Mouse (Mus musculus): ENCODE data around the gene Wdfy2. TPM values are rescaled to one million over a fixed set of nuclear protein-coding genes. Genes with fewer than 3 reads are reported as not detected.
"Not testable (repeated sequence)": the region's sequence is repeated elsewhere in the genome, so short reads cannot be mapped to it uniquely, and the experiment has no call there.

Wdfy2 gene
- polyA plus RNA-seq, 1 experiment from 2014 or later = 9.2 TPM

- ATAC-seq = no peak
- Histone ChIP-seq H3K4me2 (ENCODE audit: low read length) (no peak overlapping the region), H3K4me1 (ENCODE audit: control insufficient read depth, insufficient read depth, low read length) (no peaks in the 10 kb centered on the region), H3K27ac (ENCODE audit: low read depth, low read length) (no peak overlapping the region), H3K27me3 (replicated peaks; ENCODE audit: control insufficient read depth, insufficient read depth, low read length) (no peaks in the 10 kb centered on the region), H3K9ac (ENCODE audit: low read length) (no peak overlapping the region), H3K4me3 (ENCODE audit: low read depth, low read length) (no peak overlapping the region), H3K36me3 (ENCODE audit: control insufficient read depth, insufficient read depth, low read length) (no peaks in the 10 kb centered on the region), H3K9me3 (replicated peaks; ENCODE audit: control insufficient read depth, low read length) (no peaks in the 10 kb centered on the region)
- 82% methylated on average over 6 of the region's 6 CpGs for WGBS
- DNase-seq (ENCODE audit: low spot score) = no peak
These were observed 22.9 kb upstream of the Wdfy2 start for GRCm38 (mm10) chr14:62814567-62814966.

- no peak overlapping the region for H3K27ac ChIP-seq (ENCODE audit: low read depth, low read length)
- H3K4me1 ChIP-seq (ENCODE audit: control insufficient read depth, insufficient read depth, low read length) = no peaks in the 10 kb centered on the region
- no peak overlapping the region for H3K4me3 ChIP-seq (ENCODE audit: low read depth, low read length)
- no peak overlapping the region for H3K9ac ChIP-seq (ENCODE audit: low read length)
- no peaks in the 10 kb centered on the region for H3K9me3 ChIP-seq (replicated peaks; ENCODE audit: control insufficient read depth, low read length)
- 73% methylated on average over 4 of the region's 4 CpGs for WGBS
- no peak overlapping the region for H3K4me2 ChIP-seq (ENCODE audit: low read length)
- ATAC-seq (no peak), DNase-seq (ENCODE audit: low spot score) (peak; percentile 11)
- no peaks in the 10 kb centered on the region for H3K27me3 ChIP-seq (replicated peaks; ENCODE audit: control insufficient read depth, insufficient read depth, low read length)
- H3K36me3 ChIP-seq (ENCODE audit: control insufficient read depth, insufficient read depth, low read length) = no peaks in the 10 kb centered on the region
These were observed 20.7 kb upstream of the Wdfy2 start for GRCm38 (mm10) chr14:62816827-62817226.

GRCm38 (mm10) chr14:62825575-62826332, 11.7 kb upstream of the Wdfy2 start:
- 87% methylated on average over 8 of the region's 8 CpGs for WGBS
- Histone ChIP-seq H3K27me3 (replicated peaks; ENCODE audit: control insufficient read depth, insufficient read depth, low read length) (no peaks in the 10 kb centered on the region), H3K9me3 (replicated peaks; ENCODE audit: control insufficient read depth, low read length) (no peaks in the 10 kb centered on the region), H3K4me1 (ENCODE audit: control insufficient read depth, insufficient read depth, low read length) (no peaks in the 10 kb centered on the region), H3K27ac (ENCODE audit: low read depth, low read length) (no peak overlapping the region), H3K4me3 (ENCODE audit: low read depth, low read length) (no peak overlapping the region), H3K36me3 (ENCODE audit: control insufficient read depth, insufficient read depth, low read length) (no peaks in the 10 kb centered on the region), H3K9ac (ENCODE audit: low read length) (no peak overlapping the region), H3K4me2 (ENCODE audit: low read length) (no peak overlapping the region)
- no peak for DNase-seq (ENCODE audit: low spot score)
- no peak for ATAC-seq

GRCm38 (mm10) chr14:62829291-62829690, 8.2 kb upstream of the Wdfy2 start:
- DNase-seq (ENCODE audit: low spot score) (no peak), ATAC-seq (no peak)
- WGBS = 47% methylated on average over 6 of the region's 6 CpGs
- no peaks in the 10 kb centered on the region for H3K9me3 ChIP-seq (replicated peaks; ENCODE audit: control insufficient read depth, low read length)
- H3K9ac ChIP-seq (ENCODE audit: low read length) = no peak overlapping the region
- no peak overlapping the region for H3K4me2 ChIP-seq (ENCODE audit: low read length)
- no peak overlapping the region for H3K27ac ChIP-seq (ENCODE audit: low read depth, low read length)
- H3K36me3 ChIP-seq (ENCODE audit: control insufficient read depth, insufficient read depth, low read length) = no peaks in the 10 kb centered on the region
- no peaks in the 10 kb centered on the region for H3K4me1 ChIP-seq (ENCODE audit: control insufficient read depth, insufficient read depth, low read length)
- H3K4me3 ChIP-seq (ENCODE audit: low read depth, low read length) = no peak overlapping the region
- H3K27me3 ChIP-seq (replicated peaks; ENCODE audit: control insufficient read depth, insufficient read depth, low read length) = no peaks in the 10 kb centered on the region

GRCm38 (mm10) chr14:62831691-62832275, 5.7 kb upstream of the Wdfy2 start:
- no peak for DNase-seq (ENCODE audit: low spot score)
- Histone ChIP-seq H3K27me3 (replicated peaks; ENCODE audit: control insufficient read depth, insufficient read depth, low read length) (no peaks in the 10 kb centered on the region), H3K4me1 (ENCODE audit: control insufficient read depth, insufficient read depth, low read length) (no peaks in the 10 kb centered on the region), H3K9me3 (replicated peaks; ENCODE audit: control insufficient read depth, low read length) (no peaks in the 10 kb centered on the region), H3K9ac (ENCODE audit: low read length) (no peak overlapping the region), H3K27ac (ENCODE audit: low read depth, low read length) (no peak overlapping the region), H3K4me2 (ENCODE audit: low read length) (no peak overlapping the region), H3K4me3 (ENCODE audit: low read depth, low read length) (no peak overlapping the region), H3K36me3 (ENCODE audit: control insufficient read depth, insufficient read depth, low read length) (no peaks in the 10 kb centered on the region)
- WGBS = 96% methylated on average over 3 of the region's 3 CpGs
- no peak for ATAC-seq

GRCm38 (mm10) chr14:62833036-62833435, 4.4 kb upstream of the Wdfy2 start:
- no peak overlapping the region for H3K9ac ChIP-seq (ENCODE audit: low read length)
- H3K27me3 ChIP-seq (replicated peaks; ENCODE audit: control insufficient read depth, insufficient read depth, low read length) = no peaks in the 10 kb centered on the region
- no peak overlapping the region for H3K4me3 ChIP-seq (ENCODE audit: low read depth, low read length)
- DNase-seq (ENCODE audit: low spot score) (no peak), ATAC-seq (no peak)
- H3K36me3 ChIP-seq (ENCODE audit: control insufficient read depth, insufficient read depth, low read length) = no peaks in the 10 kb centered on the region
- 82% methylated on average over 7 of the region's 7 CpGs for WGBS
- H3K4me1 ChIP-seq (ENCODE audit: control insufficient read depth, insufficient read depth, low read length) = no peaks in the 10 kb centered on the region
- H3K27ac ChIP-seq (ENCODE audit: low read depth, low read length) = no peak overlapping the region
- H3K4me2 ChIP-seq (ENCODE audit: low read length) = no peak overlapping the region
- no peaks in the 10 kb centered on the region for H3K9me3 ChIP-seq (replicated peaks; ENCODE audit: control insufficient read depth, low read length)

- H3K4me1 ChIP-seq (ENCODE audit: control insufficient read depth, insufficient read depth, low read length) = peaks cover 3% of the 10 kb centered on the region; the same call in 1 of the 2 replicates
- H3K4me2 ChIP-seq (ENCODE audit: low read length) = no peak overlapping the region
- 74% methylated on average over 2 of the region's 3 CpGs for WGBS
- H3K27me3 ChIP-seq (replicated peaks; ENCODE audit: control insufficient read depth, insufficient read depth, low read length) = no peaks in the 10 kb centered on the region
- ATAC-seq (no peak), DNase-seq (ENCODE audit: low spot score) (no peak)
- no peak overlapping the region for H3K27ac ChIP-seq (ENCODE audit: low read depth, low read length)
- no peaks in the 10 kb centered on the region for H3K36me3 ChIP-seq (ENCODE audit: control insufficient read depth, insufficient read depth, low read length)
- no peak overlapping the region for H3K9ac ChIP-seq (ENCODE audit: low read length)
- H3K4me3 ChIP-seq (ENCODE audit: low read depth, low read length) = no peak overlapping the region
- H3K9me3 ChIP-seq (replicated peaks; ENCODE audit: control insufficient read depth, low read length) = no peaks in the 10 kb centered on the region
These were observed 3.9 kb upstream of the Wdfy2 start for GRCm38 (mm10) chr14:62833541-62833940.

GRCm38 (mm10) chr14:62835737-62836136, 1.7 kb upstream of the Wdfy2 start:
- H3K4me1 ChIP-seq (ENCODE audit: control insufficient read depth, insufficient read depth, low read length) = peaks cover 13% of the 10 kb centered on the region
- not testable (repeated sequence) for DNase-seq (ENCODE audit: low spot score); H3K36me3 ChIP-seq (ENCODE audit: control insufficient read depth, insufficient read depth, low read length); H3K9ac ChIP-seq (ENCODE audit: low read length); H3K4me3 ChIP-seq (ENCODE audit: low read depth, low read length); H3K4me2 ChIP-seq (ENCODE audit: low read length); ATAC-seq; H3K27me3 ChIP-seq (replicated peaks; ENCODE audit: control insufficient read depth, insufficient read depth, low read length); H3K9me3 ChIP-seq (replicated peaks; ENCODE audit: control insufficient read depth, low read length); H3K27ac ChIP-seq (ENCODE audit: low read depth, low read length)
- 83% methylated on average over 3 of the region's 3 CpGs for WGBS

GRCm38 (mm10) chr14:62836926-62837640, 395 bp upstream of the Wdfy2 start:
- under 1% methylated on average over 37 of the region's 37 CpGs for WGBS
- peak overlapping the region; percentile 53 for H3K9ac ChIP-seq (ENCODE audit: low read length)
- no peaks in the 10 kb centered on the region for H3K36me3 ChIP-seq (ENCODE audit: control insufficient read depth, insufficient read depth, low read length)
- peaks cover 13% of the 10 kb centered on the region for H3K4me1 ChIP-seq (ENCODE audit: control insufficient read depth, insufficient read depth, low read length)
- ATAC-seq = peak; percentile 97
- no peaks in the 10 kb centered on the region for H3K27me3 ChIP-seq (replicated peaks; ENCODE audit: control insufficient read depth, insufficient read depth, low read length)
- peak; percentile 100 for DNase-seq (ENCODE audit: low spot score)
- H3K27ac ChIP-seq (ENCODE audit: low read depth, low read length) = peak overlapping the region; percentile 62
- no peaks in the 10 kb centered on the region for H3K9me3 ChIP-seq (replicated peaks; ENCODE audit: control insufficient read depth, low read length)
- H3K4me3 ChIP-seq (ENCODE audit: low read depth, low read length) = peak overlapping the region; percentile 87
- peak overlapping the region; percentile 57 for H3K4me2 ChIP-seq (ENCODE audit: low read length)

All from forebrain, embryonic 14.5 days (tissue).